Mouse (Mus musculus) right cerebral cortex, adult 18-20 months (tissue): ENCODE measurements around the gene Dnah9.

Experiments
- DNase-seq: peaks from one replicate; pipeline ENCODE4 v3.0.0; 2022; ENCODE audit warnings: mixed read lengths

The Dnah9 gene

GRCm38 (mm10) chr11:66167801-66168651 is at the start of gene Dnah9:
TSS of gene Dnah9 (minus strand) at chr11:66168551.
- peak; percentile 90 for DNase-seq

DNA sequence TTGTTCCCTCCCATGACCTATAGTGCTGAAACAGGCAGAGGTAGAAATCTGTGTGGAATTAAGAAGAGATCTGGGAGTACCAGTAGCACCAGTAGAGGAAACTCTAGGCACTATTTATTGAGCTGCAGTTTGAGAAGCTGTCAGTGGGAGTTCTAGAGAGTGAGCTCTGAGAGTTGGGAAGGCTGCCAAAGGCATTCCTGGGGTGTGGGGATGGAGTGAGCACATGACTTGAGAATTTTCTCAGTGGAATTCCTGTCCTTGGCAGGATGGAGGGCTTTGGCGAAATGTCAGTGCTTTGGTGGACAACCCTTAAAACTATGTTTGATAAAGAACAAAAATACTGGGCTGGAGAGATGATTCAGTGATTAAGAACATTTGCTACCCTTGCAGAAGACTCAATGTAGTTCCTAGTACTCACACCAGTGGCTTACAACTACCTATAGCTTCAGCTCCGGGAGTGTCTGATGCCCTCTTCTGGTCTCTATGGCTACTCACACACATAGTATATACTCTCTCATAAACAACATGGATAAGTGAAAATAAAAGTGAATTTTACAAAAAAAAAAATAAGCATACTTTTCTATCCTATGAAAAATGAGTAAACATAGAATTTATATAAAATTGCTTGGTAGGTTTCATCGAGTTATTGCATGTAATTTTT is 20.4 kb upstream of the Dnah9 start:
- peak; percentile 28 for DNase-seq

- DNase-seq = no peak
Observed at GRCm38 (mm10) chr11:66188146-66188545, 19.8 kb upstream of the Dnah9 start.

GRCm38 (mm10) chr11:66177781-66178180 is 9.4 kb upstream of the Dnah9 start:
- DNase-seq = no peak

GRCm38 (mm10) chr11:66164022-66164421 is 4.3 kb downstream of the Dnah9 start:
- peak; percentile 3 for DNase-seq

- DNase-seq = no peak
Observed at GRCm38 (mm10) chr11:66140631-66141252, 27.6 kb downstream of the Dnah9 start.

DNA sequence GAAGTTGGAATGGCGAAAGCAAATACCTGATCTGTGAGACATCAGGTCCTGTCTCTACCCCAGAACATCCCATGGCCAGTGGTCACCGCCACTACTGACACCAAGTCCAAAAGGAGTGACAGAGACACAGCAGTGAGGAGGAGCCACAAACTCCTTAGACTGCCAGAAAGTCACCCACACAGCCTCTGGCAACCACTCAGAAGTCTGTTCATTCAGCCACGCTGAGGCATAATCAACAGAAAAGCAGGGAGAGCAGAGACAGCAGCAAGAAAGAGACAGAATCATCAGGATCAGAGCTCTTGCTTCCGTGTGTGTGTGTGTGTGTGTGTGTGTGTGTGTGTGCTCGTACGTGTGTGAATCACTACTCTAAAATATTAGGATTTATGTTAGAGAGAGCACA is 33.5 kb downstream of the Dnah9 start:
- DNase-seq = no peak

DNA sequence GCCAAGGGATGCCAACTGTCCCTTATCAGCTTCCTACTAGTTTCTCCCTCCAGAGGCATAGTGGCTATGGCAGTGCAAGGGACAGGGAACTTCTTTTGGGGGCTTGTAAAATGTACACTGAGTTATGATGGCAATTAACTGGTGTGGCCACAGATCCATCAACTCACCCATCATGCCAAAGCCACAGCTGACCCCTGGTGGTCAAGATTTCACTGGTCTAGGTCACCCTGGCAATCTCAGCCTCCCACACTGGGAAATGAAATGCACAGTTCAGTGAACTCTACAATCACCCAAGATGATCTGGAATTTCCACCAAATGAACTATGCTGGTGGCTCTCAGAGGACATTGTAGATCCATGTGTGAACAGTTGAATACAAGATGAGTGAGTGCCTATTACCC is 42.2 kb downstream of the Dnah9 start:
- no peak for DNase-seq

DNA sequence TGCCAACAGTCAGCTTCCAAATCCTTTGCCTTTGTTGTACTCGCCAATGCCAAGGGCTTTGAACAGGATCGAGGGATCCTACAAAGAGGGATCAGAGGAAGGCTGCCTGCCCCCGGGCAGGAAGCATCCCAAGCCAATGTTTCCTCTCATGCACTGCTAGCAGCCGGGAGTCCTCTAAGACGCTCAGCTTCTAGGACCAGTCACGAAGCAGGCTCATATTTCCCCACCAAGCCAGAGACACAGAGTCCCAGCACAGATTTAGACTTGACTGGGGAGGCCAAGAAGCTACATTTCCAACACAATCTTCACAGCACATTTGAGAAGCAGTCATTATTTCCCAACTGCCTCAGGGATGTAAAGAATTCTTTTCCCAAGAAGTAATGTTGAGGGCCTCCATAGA is 43.9 kb downstream of the Dnah9 start:
- DNase-seq = no peak

DNA sequence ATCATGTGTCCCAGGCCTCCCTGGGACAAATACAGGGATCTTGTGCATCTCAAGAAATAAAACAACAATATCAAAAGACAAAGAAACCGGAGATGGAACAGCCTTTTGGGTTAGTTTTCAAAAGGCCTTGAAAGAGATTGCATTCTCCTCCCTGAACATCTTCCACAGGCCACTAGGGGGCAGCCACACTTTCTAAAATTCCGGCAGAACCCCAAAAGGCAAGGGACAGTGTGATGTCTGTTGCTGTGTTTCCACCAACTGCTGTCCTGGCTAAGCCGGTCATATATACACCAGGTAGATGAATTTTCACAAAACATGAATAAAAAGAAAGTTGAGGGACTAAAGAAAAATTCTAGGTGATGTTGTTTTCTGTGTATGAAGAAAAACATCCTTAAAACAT is 46.3 kb downstream of the Dnah9 start:
- peak; percentile 70 for DNase-seq

GRCm38 (mm10) chr11:66083663-66084254 is 84.6 kb downstream of the Dnah9 start:
- no peak for DNase-seq

DNA sequence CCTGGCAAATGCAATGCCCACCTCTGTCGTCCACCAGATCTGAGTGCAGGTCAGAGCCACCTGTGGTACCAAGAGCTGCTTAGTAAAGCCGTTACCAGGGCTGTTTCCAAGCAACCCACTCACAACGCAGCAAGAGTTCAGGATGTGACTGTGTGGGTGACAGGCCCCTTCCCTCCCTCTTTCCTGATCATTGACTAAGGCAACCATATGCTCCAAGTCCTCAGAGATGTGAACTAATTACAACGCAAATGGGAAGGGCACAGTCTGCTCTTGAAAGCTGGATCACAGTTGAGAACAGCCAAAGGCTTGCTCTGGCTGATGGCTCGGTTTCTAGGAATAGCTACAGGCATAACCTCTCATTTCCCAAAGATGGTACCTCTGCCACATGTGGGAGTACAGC is 95.4 kb downstream of the Dnah9 start:
- DNase-seq = peak; percentile 6

DNA sequence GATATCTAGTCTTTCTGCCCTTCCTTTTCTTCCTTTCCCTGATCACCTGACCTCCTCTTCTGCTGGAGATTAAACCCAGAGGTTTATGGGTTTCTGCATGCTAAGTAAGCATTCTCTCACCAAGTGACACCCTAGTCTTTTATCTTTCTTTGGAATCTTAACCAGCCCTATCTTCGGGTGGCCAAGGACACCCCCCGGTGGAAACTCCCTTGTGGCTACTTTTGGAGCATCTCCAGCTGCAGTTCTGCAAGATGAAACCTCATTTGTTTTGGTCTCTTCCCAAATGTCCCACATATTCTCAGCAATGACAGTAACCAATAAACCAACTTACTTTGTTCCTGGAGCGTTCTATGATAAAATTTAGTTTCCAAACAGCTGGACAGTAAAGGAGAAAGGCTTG is 109.4 kb downstream of the Dnah9 start:
- no peak for DNase-seq

DNA sequence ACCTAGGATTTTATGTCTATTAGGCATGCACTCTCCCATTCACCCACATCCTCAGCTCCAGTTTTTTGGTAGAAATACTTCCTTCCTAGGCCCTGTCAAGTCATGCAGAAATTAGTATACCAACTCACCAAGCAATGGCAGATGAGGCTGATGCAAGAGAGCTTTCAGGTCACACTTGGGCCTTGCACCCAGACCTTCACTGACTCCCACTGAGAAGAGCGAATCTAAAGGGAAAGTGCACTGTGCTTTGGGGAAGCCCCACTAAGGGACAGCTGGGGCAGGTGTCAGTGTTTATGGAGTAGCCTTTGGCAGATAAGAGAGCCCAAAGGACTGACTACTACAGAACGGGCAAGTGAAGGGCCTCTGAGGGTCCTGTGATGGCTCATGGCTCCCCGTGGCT is 117.1 kb downstream of the Dnah9 start:
- no peak for DNase-seq

DNA sequence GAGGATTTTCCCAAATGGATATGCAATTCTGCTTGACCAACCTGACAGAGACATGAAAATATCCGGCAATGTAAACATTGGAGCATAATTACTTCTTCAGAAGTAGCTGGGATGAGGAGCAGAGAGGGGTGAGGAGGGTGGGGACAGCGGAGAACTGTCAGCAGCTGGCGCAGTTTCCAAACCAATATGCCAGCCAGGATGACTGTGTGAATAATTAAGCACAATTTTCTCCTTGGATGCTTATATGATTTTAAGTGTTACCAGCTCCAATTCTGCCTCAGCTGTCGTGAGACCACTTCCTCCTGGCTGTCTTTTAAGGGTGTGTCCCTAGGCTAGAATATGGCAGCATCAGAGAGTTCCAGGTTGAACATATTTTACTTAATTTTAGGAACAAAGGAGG is 119.2 kb downstream of the Dnah9 start:
- DNase-seq = no peak

- DNase-seq = no peak
Observed at GRCm38 (mm10) chr11:66046594-66047193, 121.7 kb downstream of the Dnah9 start.

DNA sequence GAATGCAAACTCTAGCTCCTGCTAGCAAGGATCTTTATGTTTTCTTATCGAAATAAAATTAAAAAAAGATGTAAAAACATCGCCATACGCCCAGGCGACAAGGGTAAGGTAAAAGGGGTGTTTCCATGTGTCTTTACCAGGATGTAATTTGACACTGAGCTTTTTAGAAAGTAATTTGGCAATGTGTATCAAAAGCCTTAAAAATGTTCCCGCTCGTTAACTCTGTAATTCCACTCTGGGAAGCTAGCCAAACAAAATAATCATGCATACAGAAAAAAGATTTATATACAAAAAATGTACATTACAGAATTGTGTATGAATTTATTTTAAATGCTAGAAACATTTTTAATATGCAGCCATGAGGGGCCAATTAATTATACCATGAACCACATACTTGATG is 124.7 kb downstream of the Dnah9 start:
- no peak for DNase-seq

GRCm38 (mm10) chr11:66042531-66042930 is 125.8 kb downstream of the Dnah9 start:
- DNase-seq = no peak

GRCm38 (mm10) chr11:66025728-66026127 is 142.6 kb downstream of the Dnah9 start:
- DNase-seq = no peak

- no peak for DNase-seq
Observed at GRCm38 (mm10) chr11:65975871-65976270, 192.5 kb downstream of the Dnah9 start.

GRCm38 (mm10) chr11:65930796-65931195 is 237.6 kb downstream of the Dnah9 start:
- DNase-seq = peak; percentile 64

- DNase-seq = peak; percentile 13
Observed at GRCm38 (mm10) chr11:65930359-65930758, 238.0 kb downstream of the Dnah9 start.

- no peak for DNase-seq
Observed at GRCm38 (mm10) chr11:65927962-65928361, 240.4 kb downstream of the Dnah9 start.
